Mouse (Mus musculus) bone marrow macrophage, adult 2 months (primary cell): ENCODE results near the gene Clba1.

Experiments used
- CTCF ChIP-seq: IDR thresholded peaks from 2 replicates; pipeline ENCODE4 v1.5.1; 2012; ENCODE audit warnings: low read depth, mild to moderate bottlenecking, low read length, moderate library complexity
- POLR2A ChIP-seq: IDR thresholded peaks from 2 replicates; pipeline ENCODE4 v1.6.1; 2012; ENCODE audit warnings: mild to moderate bottlenecking, low read depth, low read length, borderline replicate concordance

- TF ChIP-seq CTCF: no peak
- TF ChIP-seq POLR2A: no peak
Measured at GRCm38 (mm10) chr12:112807796-112808195, 941 bp upstream of the Clba1 start.
